Mouse (Mus musculus): ENCODE results near the gene Mbtps1.

- TF ChIP-seq EP300 (IDR thresholded peaks at IDR 0.05; ENCODE audit: low read depth in 1 of 2, low read length in 2 of 2) (peak; percentile 77 to 87), ZNF384 (IDR thresholded peaks at IDR 0.05; ENCODE audit: low read depth, low read length) (peak; percentile 88), POLR2A (IDR thresholded peaks at IDR 0.05; ENCODE audit: control insufficient read depth in 1 of 2, insufficient read depth in 1 of 2, low read depth in 1 of 2, low read length in 2 of 2, poor library complexity in 1 of 2) (no peak), MAZ (IDR thresholded peaks at IDR 0.05; ENCODE audit: low read depth, low read length) (peak; percentile 70; the same call in 1 of the 2 replicates), UBTF (IDR thresholded peaks at IDR 0.05; ENCODE audit: borderline replicate concordance, insufficient read depth, low read depth, low read length) (no peak), MEF2A (IDR thresholded peaks at IDR 0.05; ENCODE audit: extremely low read depth, insufficient replicate concordance, low read depth, low read length, poor library complexity, severe bottlenecking) (no peak)
These were observed 22.1 kb upstream of the Mbtps1 start for GRCm38 (mm10) chr8:119580441-119581161.

Data from MEL (cell line).